Mouse (Mus musculus): ENCODE data around the gene Olfr294.

Olfr294 gene

DNA sequence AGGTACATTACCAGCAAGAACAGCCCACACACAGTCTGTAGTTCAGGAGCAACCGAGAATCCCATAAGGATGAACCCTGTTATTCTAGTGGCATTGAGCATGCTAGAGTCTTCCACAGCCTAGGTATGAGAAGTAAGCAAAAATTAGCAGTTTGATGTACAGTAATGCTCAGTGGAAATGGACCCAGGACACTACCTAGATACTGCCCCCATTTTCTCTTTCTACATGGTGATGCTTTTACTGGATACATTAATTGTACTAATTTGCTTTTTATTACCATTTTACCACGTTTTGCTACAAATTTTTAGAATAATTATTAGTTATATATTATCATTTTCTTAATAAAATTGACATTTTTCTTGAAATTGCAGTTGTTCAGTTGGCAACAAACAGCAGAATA lies at the start of gene Olfr294:
Olfr294 (minus strand) TSS at position 101 of the 400 bp plus-strand sequence.
- DNase-seq (ENCODE audit: extremely low spot score, low read depth, low spot score), result no peak

DNA sequence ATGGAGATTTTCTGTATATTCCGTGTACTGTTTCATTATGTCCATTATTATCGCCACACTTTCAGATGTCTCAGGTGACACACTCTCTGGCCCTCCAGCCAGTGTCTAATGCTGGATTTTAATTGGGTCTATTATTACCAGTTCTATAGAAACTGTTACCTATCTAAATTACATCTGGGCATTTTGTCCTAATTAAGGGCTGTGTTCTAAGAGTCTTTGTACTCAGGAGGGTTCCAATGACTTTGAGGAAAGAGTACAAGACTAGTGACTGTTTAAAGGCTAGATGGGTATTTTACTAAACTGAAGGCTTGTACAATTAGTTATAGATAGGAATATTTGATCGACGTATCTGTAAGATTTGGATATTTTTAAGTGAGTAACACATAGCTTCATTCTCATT lies 32.3 kb upstream of the Olfr294 start, which contains the start of gene Olfr293:
Olfr293 (plus strand) TSS at position 301 of the 400 bp plus-strand sequence.
- DNase-seq (ENCODE audit: extremely low spot score, low read depth, low spot score), result no peak

DNA sequence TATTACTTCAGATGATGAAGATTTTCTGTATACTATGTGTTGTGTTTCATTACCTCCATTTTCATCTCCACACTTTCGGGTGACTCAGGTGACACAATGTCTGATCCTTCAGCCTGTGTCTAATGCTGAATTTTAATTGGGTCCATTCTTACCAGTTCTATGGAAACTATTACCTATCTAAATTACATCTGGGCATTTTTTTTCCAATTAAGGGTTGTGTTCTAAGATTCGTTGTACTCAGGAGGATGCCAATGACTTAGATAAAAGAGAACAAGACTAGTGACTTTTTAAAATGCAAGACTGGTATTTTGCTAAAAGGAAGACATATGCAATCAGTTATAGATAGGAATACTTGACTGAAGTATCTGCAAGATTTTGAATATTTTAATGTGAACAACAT lies 32.9 kb downstream of the Olfr294 start, which contains the start of gene Olfr295:
Olfr295 (plus strand) TSS at position 301 of the 400 bp plus-strand sequence.
- no peak for DNase-seq (ENCODE audit: extremely low spot score, low read depth, low spot score)
